Mouse (Mus musculus) testis, adult 2 months (tissue): Measurements from ENCODE around the gene Babam2. TPM values are rescaled to one million over a fixed set of nuclear protein-coding genes. Genes with fewer than 3 reads are reported as not detected.
"Not testable (repeated sequence)": the region's sequence is repeated elsewhere in the genome, so short reads cannot be mapped to it uniquely, and the experiment has no call there.

Experiments used
- H3K27ac ChIP-seq: fragments of 200-500 bp; 2 replicates; pipeline ENCODE4 v1.5.1; 2012; ENCODE audit warnings: low read depth, low read length; ENCODE audit not compliant: control insufficient read depth, insufficient read depth
- H3K27me3 ChIP-seq: fragments of 200-500 bp; 2 replicates; pipeline ENCODE4 v1.6.1; 2012; ENCODE audit warnings: mild to moderate bottlenecking, low read length, moderate library complexity; ENCODE audit not compliant: control insufficient read depth, insufficient read depth
- H3K36me3 ChIP-seq: fragments of 200-500 bp; 2 replicates; pipeline ENCODE4 v1.6.1; 2012; ENCODE audit warnings: mild to moderate bottlenecking, low read length; ENCODE audit not compliant: control insufficient read depth, insufficient read depth
- H3K4me1 ChIP-seq: fragments of 200-500 bp; 2 replicates; pipeline ENCODE4 v1.6.1; 2012; ENCODE audit warnings: low read length; ENCODE audit not compliant: control insufficient read depth, insufficient read depth
- H3K4me3 ChIP-seq: fragments of 200-500 bp; 2 replicates; pipeline ENCODE4 v1.5.1; 2012; ENCODE audit warnings: low read depth, mild to moderate bottlenecking, low read length, moderate library complexity, mixed read lengths; ENCODE audit not compliant: control insufficient read depth
- CTCF ChIP-seq: fragments of 200-500 bp; IDR thresholded peaks from 2 replicates; pipeline ENCODE4 v1.5.1; 2012; ENCODE audit warnings: low read depth, mild to moderate bottlenecking, inconsistent platforms, low read length, moderate library complexity; ENCODE audit not compliant: control insufficient read depth, insufficient read depth, insufficient replicate concordance
- POLR2A ChIP-seq: fragments of 200-500 bp; IDR thresholded peaks from 2 replicates; pipeline ENCODE4 v1.6.1; 2012; ENCODE audit warnings: low read depth, mild to moderate bottlenecking, inconsistent platforms, low read length, moderate library complexity; ENCODE audit not compliant: control insufficient read depth
- polyA plus RNA-seq: library from polyadenylated mRNA; depleted of rRNA; stranded (reverse); fragments of >200 nt; gene quantifications from 2 replicates; pipeline ENCODE4 v1.2.3, GENCODE M21; 2012

Babam2 gene
- polyA plus RNA-seq, 1 experiment, result 38.5 TPM

DNA sequence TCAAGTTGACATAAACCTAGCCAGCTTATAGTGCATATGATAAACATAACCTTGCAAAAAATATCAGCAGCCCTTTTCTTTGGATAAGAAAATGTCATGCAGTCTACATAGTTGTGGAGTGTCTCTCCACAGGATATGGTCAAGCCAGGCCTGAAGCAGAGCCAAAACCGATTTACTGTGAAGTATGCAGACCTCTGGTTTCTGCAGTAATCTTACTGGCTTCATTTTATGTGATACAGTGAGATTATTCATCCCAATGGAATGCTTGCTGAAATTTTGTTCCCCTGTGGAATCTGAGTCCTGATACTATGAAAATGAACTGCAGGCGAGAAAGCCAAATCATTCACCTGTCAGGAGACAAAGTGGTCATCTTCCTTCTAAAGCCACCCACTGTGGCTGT is 138.2 kb downstream of the Babam2 start:
- Histone ChIP-seq H3K4me1 (no peaks in the 10 kb centered on the region), H3K27me3 (no peaks in the 10 kb centered on the region), H3K4me3 (no peak overlapping the region), H3K27ac (no peak overlapping the region), H3K36me3 (no peaks in the 10 kb centered on the region)
- TF ChIP-seq CTCF, result no peak
- no peak for TF ChIP-seq POLR2A

DNA sequence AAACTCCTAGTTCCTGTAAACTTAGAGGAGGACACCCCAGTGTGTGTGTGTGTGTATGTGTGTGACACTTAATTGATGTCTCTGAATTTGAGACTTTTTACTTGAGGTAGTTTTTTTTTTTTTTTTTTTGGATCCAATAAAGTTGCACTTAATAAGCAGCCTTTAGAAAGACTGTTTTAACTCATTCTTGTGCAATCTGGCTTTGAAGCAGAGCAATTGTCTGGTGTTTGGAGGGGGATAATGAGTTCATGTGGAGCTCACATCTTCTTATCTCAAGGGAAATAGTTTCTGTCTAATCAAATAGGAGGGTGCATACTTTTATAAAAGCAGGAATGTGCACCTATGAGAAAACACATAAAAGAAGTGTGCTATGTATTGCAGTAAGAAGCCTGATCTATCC is 142.5 kb downstream of the Babam2 start:
- no peak overlapping the region for H3K27ac ChIP-seq
- H3K4me3 ChIP-seq, result no peak overlapping the region
- no peaks in the 10 kb centered on the region for H3K4me1 ChIP-seq
- no peaks in the 10 kb centered on the region for H3K36me3 ChIP-seq
- no peak for TF ChIP-seq POLR2A
- no peak for TF ChIP-seq CTCF
- no peaks in the 10 kb centered on the region for H3K27me3 ChIP-seq

- Histone ChIP-seq H3K27ac (no peak overlapping the region), H3K4me1 (no peaks in the 10 kb centered on the region), H3K36me3 (no peaks in the 10 kb centered on the region), H3K4me3 (no peak overlapping the region), H3K27me3 (no peaks in the 10 kb centered on the region)
- TF ChIP-seq CTCF (no peak), POLR2A (no peak)
Measured at GRCm38 (mm10) chr5:31840406-31840805, 142.9 kb downstream of the Babam2 start.

DNA sequence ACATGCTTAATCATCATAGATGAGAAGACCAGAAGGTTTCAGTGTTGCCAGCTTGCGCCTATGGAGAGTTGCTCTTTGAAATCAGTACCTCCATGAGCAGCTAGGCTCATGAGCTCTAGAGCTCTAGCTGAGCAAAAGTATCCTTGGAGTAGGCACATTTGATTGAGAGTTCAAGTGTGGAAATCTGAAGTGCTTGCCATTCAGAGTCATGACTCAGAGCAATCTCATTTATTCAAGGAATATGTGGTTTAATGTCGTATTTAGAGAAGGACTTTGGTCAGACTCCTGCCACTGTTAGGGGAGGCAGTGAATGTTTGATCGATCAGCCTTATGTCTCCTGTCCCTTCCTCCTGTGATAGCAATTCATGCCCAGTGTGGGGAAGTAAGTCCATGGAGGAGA is 147.4 kb downstream of the Babam2 start:
- no peaks in the 10 kb centered on the region for H3K4me1 ChIP-seq
- no peak overlapping the region for H3K27ac ChIP-seq
- no peaks in the 10 kb centered on the region for H3K36me3 ChIP-seq
- no peaks in the 10 kb centered on the region for H3K27me3 ChIP-seq
- no peak overlapping the region for H3K4me3 ChIP-seq
- no peak for TF ChIP-seq CTCF
- no peak for TF ChIP-seq POLR2A

- H3K4me3 ChIP-seq, result no peak overlapping the region
- H3K27ac ChIP-seq, result no peak overlapping the region
- H3K27me3 ChIP-seq, result no peaks in the 10 kb centered on the region
- no peaks in the 10 kb centered on the region for H3K4me1 ChIP-seq
- TF ChIP-seq POLR2A (no peak), CTCF (no peak)
- no peaks in the 10 kb centered on the region for H3K36me3 ChIP-seq
Measured at GRCm38 (mm10) chr5:31846971-31847370, 149.5 kb downstream of the Babam2 start.

DNA sequence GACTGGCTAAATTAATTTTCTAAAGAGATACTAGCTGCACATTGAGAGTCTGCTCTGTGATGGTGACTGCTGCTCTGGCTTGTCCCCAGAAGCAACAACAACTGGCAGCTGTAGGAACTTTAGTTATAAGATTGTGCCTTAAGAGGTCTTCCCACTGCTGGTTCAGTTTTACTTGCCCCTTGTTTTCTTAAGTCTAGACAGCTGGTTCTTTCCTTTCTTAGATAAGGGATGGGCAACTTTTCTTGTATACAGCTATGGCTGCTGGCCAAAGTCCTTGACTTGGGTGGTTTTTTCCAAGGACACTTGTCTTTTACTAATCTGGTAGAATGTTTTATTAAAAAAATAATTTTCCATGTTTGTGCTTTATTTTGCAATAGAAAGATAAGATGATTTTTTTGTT is 151.5 kb downstream of the Babam2 start:
- H3K36me3 ChIP-seq, result no peaks in the 10 kb centered on the region
- H3K27me3 ChIP-seq, result no peaks in the 10 kb centered on the region
- no peaks in the 10 kb centered on the region for H3K4me1 ChIP-seq
- TF ChIP-seq POLR2A (no peak), CTCF (no peak)
- no peak overlapping the region for H3K27ac ChIP-seq
- H3K4me3 ChIP-seq, result no peak overlapping the region

GRCm38 (mm10) chr5:31852786-31853185 is 155.3 kb downstream of the Babam2 start:
- no peaks in the 10 kb centered on the region for H3K4me1 ChIP-seq
- TF ChIP-seq CTCF (no peak), POLR2A (no peak)
- H3K36me3 ChIP-seq, result no peaks in the 10 kb centered on the region
- no peak overlapping the region for H3K27ac ChIP-seq
- no peaks in the 10 kb centered on the region for H3K27me3 ChIP-seq
- no peak overlapping the region for H3K4me3 ChIP-seq

DNA sequence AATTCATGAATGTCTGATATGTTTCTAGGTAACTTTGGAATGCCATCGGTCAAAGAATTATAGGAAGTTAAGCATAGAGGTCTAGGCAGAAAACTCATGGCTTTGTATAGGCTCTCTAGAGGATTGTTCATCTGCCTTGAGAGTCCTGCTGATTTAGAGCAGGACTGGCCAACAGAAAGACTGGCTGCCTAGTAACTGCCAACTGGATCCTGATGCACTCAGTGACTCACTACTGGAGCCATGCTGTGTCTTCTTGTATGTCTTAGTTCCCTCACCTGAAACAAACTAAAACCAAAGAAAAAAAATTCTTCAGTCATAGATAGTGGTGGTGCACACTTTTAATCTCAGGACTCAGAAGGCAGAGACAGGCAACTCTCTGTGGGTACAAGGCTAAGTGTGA is 156.3 kb downstream of the Babam2 start:
- TF ChIP-seq POLR2A, result no peak
- TF ChIP-seq CTCF, result no peak
- no peaks in the 10 kb centered on the region for H3K4me1 ChIP-seq
- H3K4me3 ChIP-seq, result no peak overlapping the region
- H3K27me3 ChIP-seq, result no peaks in the 10 kb centered on the region
- no peaks in the 10 kb centered on the region for H3K36me3 ChIP-seq
- H3K27ac ChIP-seq, result no peak overlapping the region

DNA sequence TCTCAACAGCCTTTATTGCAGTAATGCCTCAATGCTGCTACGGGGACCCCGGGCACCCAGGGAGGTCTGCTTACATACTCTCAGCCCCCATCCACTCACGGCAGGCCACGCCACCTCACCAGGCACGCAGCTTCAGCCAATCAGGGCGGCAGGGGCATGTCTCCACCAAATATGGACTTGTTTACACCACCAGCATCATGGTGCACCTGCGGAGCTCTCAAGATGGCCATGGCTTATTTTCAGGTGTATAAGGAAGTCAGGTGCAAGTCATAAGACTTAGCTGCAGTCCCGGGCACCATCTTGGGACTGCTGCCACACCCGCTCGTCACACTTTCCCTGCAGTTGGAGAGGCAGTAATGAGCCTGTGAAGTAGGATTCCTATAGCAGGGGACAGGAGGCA is 161.4 kb downstream of the Babam2 start:
- not testable (repeated sequence) for H3K4me3 ChIP-seq
- H3K27ac ChIP-seq, result peak overlapping the region; percentile 44

More for the DNA sequence above, 161.4 kb downstream of the Babam2 start:
- not testable (repeated sequence) for H3K36me3 ChIP-seq, H3K27me3 ChIP-seq, H3K4me1 ChIP-seq
